Comparison of ENCODE assay signal across 26 mouse cellular contexts in the genomic region with DNA sequence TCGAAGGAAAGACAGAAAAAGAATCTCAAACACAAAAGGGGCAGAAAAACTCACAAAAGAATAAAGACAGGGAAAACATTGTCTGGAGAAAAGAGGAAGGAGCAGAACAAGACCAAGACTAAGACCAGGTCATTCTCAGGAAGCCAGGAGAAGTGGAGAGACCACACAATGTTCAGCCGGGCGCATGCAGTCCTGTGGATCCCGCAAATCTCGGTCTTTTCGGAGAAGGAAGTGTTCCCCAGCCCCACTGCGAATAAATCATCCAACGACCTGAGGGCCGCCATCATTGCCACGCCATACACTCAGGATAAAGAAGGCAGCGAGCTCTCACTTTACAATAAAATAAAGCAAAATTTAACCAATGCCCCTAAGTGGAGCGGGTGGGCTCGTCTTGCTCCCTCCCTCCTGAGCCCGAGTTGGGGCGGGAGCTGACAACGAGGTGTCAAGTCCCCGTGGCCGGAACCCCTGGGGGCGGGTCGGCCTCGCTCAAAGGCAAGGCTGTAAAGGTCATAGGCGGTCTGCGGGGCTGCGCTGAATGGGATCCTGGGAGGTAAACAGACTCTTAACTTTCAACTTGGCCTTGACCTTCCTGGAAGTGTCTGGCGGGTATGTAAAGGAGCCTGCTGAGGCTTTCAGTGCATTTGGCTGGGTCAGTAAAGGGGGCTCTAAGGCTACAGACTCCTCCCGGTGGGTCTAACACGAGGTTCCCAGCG. TPM values are rescaled to one million over a fixed set of nuclear protein-coding genes. Genes with fewer than 3 reads are reported as not detected.
DNase-seq lines count a peak whose midpoint lies in the region; ATAC-seq and TF ChIP-seq lines count a peak whose summit lies in the region.
"Had no signal": no experiment of that assay in that cellular context is flagged by ENCODE, and none has a peak within 500 bp of the region (broad histone marks: within the 10 kb centered on the region; RNA-seq: fewer than 3 reads in every experiment).

No protein-coding gene starts in this region.

- ATAC-seq in midbrain, postnatal 0 days (ENCODE audit: low FRiP score) = no peak
- no peak for ATAC-seq in neural tube, embryonic 12.5 days (ENCODE audit: low FRiP score, low read depth)
- no peak for ATAC-seq in forebrain, postnatal 0 days
- ATAC-seq: hindbrain, postnatal 0 days; liver, embryonic 12.5 days had no signal

- no peak overlapping the region for H3K9ac ChIP-seq in midbrain, postnatal 0 days (replicated peaks; ENCODE audit: low read length, poor library complexity, severe bottlenecking)
- H3K9ac ChIP-seq in ES-E14 (ENCODE audit: insufficient read depth, low read depth, low read length, poor library complexity, severe bottlenecking) = no peak overlapping the region
- no peak overlapping the region for H3K9ac ChIP-seq in neural tube, embryonic 12.5 days
- H3K9ac ChIP-seq in forebrain, postnatal 0 days = no peak overlapping the region
- H3K9ac ChIP-seq: heart, embryonic 12.5 days; liver, embryonic 12.5 days; lung, embryonic 14.5 days; stomach, embryonic 15.5 days had no signal

- in situ Hi-C loops in ES-E14 (cut with MboI; ENCODE audit: low sequenced_read_pairs in 2 of 2, unreplicated experiment in 2 of 2) = loop anchor here in 1 of 2 experiments (10.0 kb wide), 1 partner anchor 145 kb away; no protein-coding TSS in a partner anchor

- no peak overlapping the region for H3K4me2 ChIP-seq in midbrain, postnatal 0 days (ENCODE audit: low read depth, low read length, poor library complexity, severe bottlenecking)
- H3K4me2 ChIP-seq in neural tube, embryonic 12.5 days (replicated peaks) = peak overlapping the region; percentile 18; the same call in 1 of the 2 replicates
- no peak overlapping the region for H3K4me2 ChIP-seq in forebrain, postnatal 0 days (ENCODE audit: low read depth)
- H3K4me2 ChIP-seq: heart, embryonic 12.5 days; liver, embryonic 12.5 days; lung, embryonic 14.5 days; stomach, embryonic 15.5 days had no signal

- H3K4me1 ChIP-seq in midbrain, embryonic 10.5 days = peaks cover 9% of the 10 kb centered on the region
- no peaks in the 10 kb centered on the region; the same call in 1 of the 2 replicates for H3K4me1 ChIP-seq in midbrain, postnatal 0 days (ENCODE audit: insufficient read depth, low read length)
- H3K4me1 ChIP-seq in ES-E14 (ENCODE audit: control insufficient read depth in 2 of 2, insufficient read depth in 2 of 2, low read length in 2 of 2, poor library complexity in 1 of 2) = peaks cover 7 to 9% of the 10 kb centered on the region in 2 experiments; a peak in 1 of 4 replicates
- H3K4me1 ChIP-seq in neural tube, embryonic 12.5 days = peaks cover 17% of the 10 kb centered on the region
- H3K4me1 ChIP-seq in forebrain, postnatal 0 days (ENCODE audit: insufficient read depth) = no peaks in the 10 kb centered on the region
- H3K4me1 ChIP-seq: liver, embryonic 12.5 days had no signal

- 1% methylated on average over 28 of the region's 28 CpGs for WGBS in midbrain, embryonic 10.5 days
- WGBS in midbrain, postnatal 0 days = under 1% methylated on average over 28 of the region's 28 CpGs
- under 1% methylated on average over 28 of the region's 28 CpGs for WGBS in neural tube, embryonic 12.5 days
- WGBS in forebrain, postnatal 0 days = 1% methylated on average over 28 of the region's 28 CpGs

- peaks cover 100% of the 10 kb centered on the region for H3K27me3 ChIP-seq in midbrain, embryonic 10.5 days (ENCODE audit: low read depth, poor library complexity, severe bottlenecking)
- H3K27me3 ChIP-seq in midbrain, postnatal 0 days (ENCODE audit: insufficient read depth, low read length) = peaks cover 94% of the 10 kb centered on the region
- peaks cover 98% of the 10 kb centered on the region for H3K27me3 ChIP-seq in neural tube, embryonic 12.5 days (replicated peaks)
- H3K27me3 ChIP-seq in forebrain, postnatal 0 days (ENCODE audit: insufficient read depth, low read length) = peaks cover 100% of the 10 kb centered on the region

- intact Hi-C loops in left cerebral cortex, adult 2 months (cut with DNase I) = loop anchor here (5.0 kb wide), 1 partner anchor 77 kb away; no protein-coding TSS in a partner anchor

- H3K9me3 ChIP-seq in midbrain, embryonic 10.5 days (replicated peaks) = no peaks in the 10 kb centered on the region
- no peaks in the 10 kb centered on the region for H3K9me3 ChIP-seq in midbrain, postnatal 0 days (ENCODE audit: low read length)
- H3K9me3 ChIP-seq in ES-E14 (ENCODE audit: control insufficient read depth, insufficient read depth, low read depth, low read length) = no peaks in the 10 kb centered on the region
- H3K9me3 ChIP-seq in neural tube, embryonic 12.5 days = no peaks in the 10 kb centered on the region
- no peaks in the 10 kb centered on the region for H3K9me3 ChIP-seq in forebrain, postnatal 0 days (ENCODE audit: low read length)
- H3K9me3 ChIP-seq: forebrain, embryonic 10.5 days; heart, embryonic 12.5 days; liver, embryonic 12.5 days; stomach, embryonic 15.5 days had no signal

- TF ChIP-seq CTCF in midbrain, postnatal 0 days (IDR thresholded peaks at IDR 0.05) = no peak
- TF ChIP-seq CTCF in forebrain, postnatal 0 days (IDR thresholded peaks at IDR 0.05; ENCODE audit: low read depth) = no peak
- no peak for TF ChIP-seq CTCF in left cerebral cortex, adult 2 months (IDR thresholded peaks at IDR 0.05)

- H3K27ac ChIP-seq in midbrain, embryonic 10.5 days (replicated peaks) = no peak overlapping the region
- H3K27ac ChIP-seq in midbrain, postnatal 0 days (ENCODE audit: low read depth, low read length) = no peak overlapping the region
- no peak overlapping the region for H3K27ac ChIP-seq in ES-E14 (ENCODE audit: insufficient read depth, low read depth, low read length, poor library complexity, severe bottlenecking)
- no peak overlapping the region for H3K27ac ChIP-seq in neural tube, embryonic 12.5 days
- H3K27ac ChIP-seq in forebrain, postnatal 0 days (ENCODE audit: low read depth, low read length) = no peak overlapping the region
- H3K27ac ChIP-seq in left cerebral cortex, adult 2 months = no peak overlapping the region
- H3K27ac ChIP-seq: forebrain, embryonic 10.5 days; gastrocnemius, adult 2 months; hindbrain, postnatal 0 days; liver, embryonic 12.5 days; stomach, embryonic 15.5 days had no signal

- H3K4me3 ChIP-seq in midbrain, embryonic 10.5 days = no peak overlapping the region
- no peak overlapping the region for H3K4me3 ChIP-seq in midbrain, postnatal 0 days (ENCODE audit: low read depth, low read length)
- H3K4me3 ChIP-seq in ES-E14 (ENCODE audit: insufficient read depth in 1 of 2, low read depth in 1 of 2, low read length in 2 of 2, poor library complexity in 1 of 2, severe bottlenecking in 1 of 2) = peak overlapping the region; percentile 3 to 9; a peak in 1 of 4 replicates
- no peak overlapping the region for H3K4me3 ChIP-seq in neural tube, embryonic 12.5 days
- no peak overlapping the region for H3K4me3 ChIP-seq in forebrain, postnatal 0 days (ENCODE audit: low read depth, low read length)
- no peak overlapping the region for H3K4me3 ChIP-seq in left cerebral cortex, adult 2 months
- H3K4me3 ChIP-seq: forebrain, embryonic 10.5 days; gastrocnemius, adult 2 months; heart, embryonic 12.5 days; liver, embryonic 12.5 days; stomach, embryonic 15.5 days had no signal

- DNase-seq in midbrain, embryonic 10.5 days (ENCODE audit: low spot score) = peak; percentile 57
- DNase-seq in midbrain, postnatal 0 days (ENCODE audit: low spot score) = no peak
- DNase-seq in ES-E14 (ENCODE audit: low read depth, low spot score) (peak; percentile 86), ZHBTc4 (ENCODE audit: low read depth, low spot score) (peak; percentile 95)
- DNase-seq in forebrain, postnatal 0 days = no peak
- DNase-seq in left cerebral cortex, adult 2 months (ENCODE audit: extremely low spot score in 1 of 2, low spot score in 2 of 2) = no peak
- DNase-seq: adrenal gland, adult 2 months; cerebellum, adult 8-10 months; gastrocnemius, adult 2 months; kidney, adult 11 months; kidney, postnatal 14 days; left cerebral cortex, postnatal 4 days; lung, embryonic 14.5 days; lung, postnatal 4 days; retina, postnatal 1 day had no signal

- H3K36me3 ChIP-seq in midbrain, embryonic 10.5 days = no peaks in the 10 kb centered on the region
- H3K36me3 ChIP-seq in midbrain, postnatal 0 days (ENCODE audit: insufficient read depth, low read length) = no peaks in the 10 kb centered on the region
- H3K36me3 ChIP-seq in ES-E14 (ENCODE audit: control insufficient read depth, insufficient read depth, low read length, poor library complexity, severe bottlenecking) = no peaks in the 10 kb centered on the region
- no peaks in the 10 kb centered on the region for H3K36me3 ChIP-seq in neural tube, embryonic 12.5 days
- H3K36me3 ChIP-seq in forebrain, postnatal 0 days (ENCODE audit: insufficient read depth) = no peaks in the 10 kb centered on the region
- H3K36me3 ChIP-seq: forebrain, embryonic 10.5 days; heart, embryonic 12.5 days; liver, embryonic 12.5 days; stomach, embryonic 15.5 days had no signal

TF ChIP-seq in ES-E14, 5 proteins besides CTCF, POLR2A, EP300 and RAD21 (continues in another document):
- TF ChIP-seq ZC3H11A (IDR thresholded peaks at IDR 0.05; ENCODE audit: borderline replicate concordance, low read depth, low read length) (no peak), CHD2 (IDR thresholded peaks at IDR 0.05; ENCODE audit: low read depth, low read length) (peak; percentile 77; the same call in 1 of the 2 replicates), HCFC1 (IDR thresholded peaks at IDR 0.05; ENCODE audit: borderline replicate concordance, insufficient read depth, low read length) (peak; percentile 22; the same call in 1 of the 2 replicates), ZNF384 (IDR thresholded peaks at IDR 0.05; ENCODE audit: low read depth, low read length) (no peak)

RNA-seq across cellular contexts. Expression of a gene that starts 4.2 kb away (rescaled TPM):
- not detected in 2 replicates for polyA plus RNA-seq in midbrain, embryonic 10.5 days (2016; fragmentation: Nextera tagmentation; extraction: Ambion mirVana)
- total RNA-seq in midbrain, postnatal 0 days (2014; rRNA removed) = not detected in 2 replicates
- polyA plus RNA-seq in midbrain, postnatal 0 days (2015; fragmentation: Nextera tagmentation; extraction: Ambion mirVana) = not detected in 2 replicates
- total RNA-seq in ES-E14 (2012; rRNA removed) = 0.48 and 1.4 TPM in 2 replicates
- polyA plus RNA-seq in neural tube, embryonic 12.5 days (2016; fragmentation: Nextera tagmentation; extraction: Ambion mirVana) = 1.1 and 7.6 TPM in 2 replicates
- total RNA-seq in forebrain, postnatal 0 days (2014; rRNA removed) = not detected in 2 replicates
- polyA plus RNA-seq in forebrain, postnatal 0 days (2015; fragmentation: Nextera tagmentation; extraction: Ambion mirVana) = not detected in 2 replicates
- total RNA-seq in left cerebral cortex, adult 2 months (2021) = not detected
- total RNA-seq: adrenal gland, adult 2 months; gastrocnemius, adult 2 months; granulocyte monocyte progenitor cell, adult 5-6 weeks; heart, postnatal 25 days; hindbrain, postnatal 0 days; layer of hippocampus, adult 8-10 months; left cerebral cortex, adult 18-20 months; left cerebral cortex, postnatal 4 days had no signal
- polyA plus RNA-seq: adrenal gland, adult 2 months; cortical plate, adult 2 months; forebrain, embryonic 10.5 days; heart, embryonic 12.5 days; hindbrain, postnatal 0 days; liver, embryonic 12.5 days; lung, embryonic 14.5 days; stomach, embryonic 15.5 days had no signal

RNA-seq across cellular contexts. Expression of a gene that starts 56.4 kb away (rescaled TPM):
- polyA plus RNA-seq in midbrain, embryonic 10.5 days (2016; fragmentation: Nextera tagmentation; extraction: Ambion mirVana) = not detected in 2 replicates
- 0.16 and 0.38 TPM in 2 replicates for total RNA-seq in midbrain, postnatal 0 days (2014; rRNA removed)
- 0.16 and 0.39 TPM in 2 replicates for polyA plus RNA-seq in midbrain, postnatal 0 days (2015; fragmentation: Nextera tagmentation; extraction: Ambion mirVana)
- total RNA-seq in ES-E14 (2012; rRNA removed) = 5.0 and 5.4 TPM in 2 replicates
- polyA plus RNA-seq in neural tube, embryonic 12.5 days (2016; fragmentation: Nextera tagmentation; extraction: Ambion mirVana) = not detected in 2 replicates
- total RNA-seq in forebrain, postnatal 0 days (2014; rRNA removed) = 0.43 and 0.54 TPM in 2 replicates
- polyA plus RNA-seq in forebrain, postnatal 0 days (2015; fragmentation: Nextera tagmentation; extraction: Ambion mirVana) = 0.19 and 0.31 TPM in 2 replicates
- total RNA-seq in left cerebral cortex, adult 2 months (2021) = not detected
- total RNA-seq: adrenal gland, adult 2 months; gastrocnemius, adult 2 months; granulocyte monocyte progenitor cell, adult 5-6 weeks; heart, postnatal 25 days had no signal
- polyA plus RNA-seq: adrenal gland, adult 2 months; forebrain, embryonic 10.5 days; heart, embryonic 12.5 days; liver, embryonic 12.5 days had no signal

Comparison
In these comparisons a context has a peak if more than half of its experiments do, and no peak if none do; other contexts are left out.
1. DNase-seq: peak in midbrain, embryonic 10.5 days (single experiment), ES-E14 (single experiment) and ZHBTc4 (single experiment); none in midbrain, postnatal 0 days (single experiment), forebrain, postnatal 0 days (single experiment) and left cerebral cortex, adult 2 months (0 of 2).
2. H3K4me3 ChIP-seq: peak in ES-E14 (2 of 2); none in midbrain, embryonic 10.5 days (single experiment), midbrain, postnatal 0 days (single experiment), neural tube, embryonic 12.5 days (single experiment), forebrain, postnatal 0 days (single experiment) and left cerebral cortex, adult 2 months (single experiment).